Mouse (Mus musculus): Measurements from ENCODE around the gene Nol6.
A peak's percentile ranks its signal among the peaks of the same experiment; 100 is the strongest.

Gene Nol6

DNA sequence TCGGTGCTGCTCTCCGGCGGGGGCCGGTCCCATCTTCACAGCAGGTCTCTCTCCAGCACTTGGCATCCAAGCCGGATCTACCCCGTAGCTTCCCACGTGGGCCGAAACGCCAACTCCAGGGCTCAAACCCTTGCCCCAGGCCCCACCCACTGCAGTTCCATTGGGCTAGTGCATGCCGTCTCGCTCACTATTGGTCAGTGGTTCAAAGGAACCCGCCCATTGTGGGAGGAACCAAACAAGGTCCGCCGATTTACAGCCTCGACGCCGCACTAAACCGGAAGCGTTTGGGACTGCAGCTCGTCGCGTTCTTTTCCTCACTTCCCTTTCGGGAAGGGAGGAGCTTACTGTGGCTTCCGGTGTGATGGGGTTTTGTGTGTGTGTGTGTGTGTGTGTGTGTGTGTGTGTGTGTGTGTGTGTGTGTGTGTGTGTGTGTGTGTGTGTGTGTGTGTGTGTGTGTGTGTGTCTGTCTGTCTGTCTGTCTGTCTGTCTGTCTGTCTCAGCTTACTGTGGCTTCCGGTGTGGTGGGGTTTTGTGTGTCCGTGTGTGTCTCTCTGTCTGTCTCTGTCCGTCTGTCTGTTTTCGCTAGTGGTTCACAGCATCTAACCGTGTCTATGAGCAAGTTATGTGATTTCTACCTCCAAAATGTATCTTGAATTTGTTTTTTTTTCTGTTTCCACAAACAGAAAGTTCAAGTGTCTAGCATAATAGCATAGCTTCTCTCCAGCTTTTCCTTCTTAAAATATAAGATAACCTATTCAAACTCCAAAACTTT lies at the start of gene Nol6:
Nol6 (minus strand) TSS at position 276 of the 772 bp plus-strand sequence.
- peak; percentile 98 for DNase-seq (ENCODE audit: low spot score)

GRCm38 (mm10) chr4:41170970-41171369 lies 46.7 kb upstream of the Nol6 start:
- no peak for DNase-seq (ENCODE audit: low spot score)

DNA sequence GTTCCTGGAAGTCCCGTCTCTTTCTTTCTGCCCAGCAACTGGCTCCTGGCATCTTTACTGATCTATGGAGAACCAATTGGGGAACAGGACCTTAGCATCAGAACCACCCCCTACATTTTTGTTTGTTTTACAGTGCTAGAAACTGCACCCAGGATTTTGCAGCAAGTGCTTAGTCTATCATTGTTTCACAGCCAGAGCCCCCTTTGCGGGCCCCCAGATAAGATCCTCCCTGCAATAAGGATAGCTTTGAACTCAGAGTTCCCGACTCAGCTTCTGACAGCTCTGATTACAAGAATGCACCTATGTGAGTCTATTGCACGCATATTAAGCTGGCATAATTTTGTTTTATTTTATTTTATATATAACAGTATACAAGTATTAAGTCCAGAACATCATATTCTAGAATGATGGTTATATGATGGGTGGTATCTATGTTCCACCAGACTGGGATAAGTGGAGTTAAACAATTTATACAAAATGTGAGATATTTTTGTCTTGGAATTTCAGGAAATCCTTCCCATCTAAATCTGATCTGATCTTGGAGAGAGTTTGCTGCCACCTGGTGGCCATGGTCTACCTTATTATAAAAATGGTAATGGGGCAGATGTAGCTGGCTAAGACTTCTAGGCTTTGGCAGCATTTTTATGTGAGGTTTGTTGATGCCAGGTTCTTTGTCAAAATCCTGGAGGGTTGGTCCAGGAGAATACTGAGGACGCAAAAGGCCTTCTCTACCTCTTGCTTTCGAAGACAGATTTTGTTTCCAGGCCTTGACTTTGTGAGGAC lies 41.6 kb upstream of the Nol6 start:
- peak; percentile 93 for DNase-seq (ENCODE audit: low spot score)

DNA sequence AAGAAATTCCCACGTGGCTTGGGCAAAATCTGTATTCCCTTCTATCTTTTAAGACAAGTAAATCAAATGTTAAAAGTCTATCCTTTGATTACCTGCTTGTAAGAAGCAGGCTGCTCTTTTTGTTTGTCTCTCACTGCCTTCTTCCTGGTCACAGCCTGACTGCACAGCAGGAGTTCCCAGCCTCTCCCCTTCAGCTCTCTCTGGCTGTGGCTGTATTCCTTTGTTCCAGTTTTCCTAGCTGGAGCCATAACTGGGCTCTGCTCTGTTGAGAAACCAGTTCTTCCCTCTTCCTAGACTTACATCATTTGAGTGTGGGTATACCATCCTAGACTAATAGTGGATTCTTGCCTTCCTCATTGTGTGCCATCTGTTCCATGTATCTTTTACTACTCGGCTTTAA lies 40.7 kb upstream of the Nol6 start:
- DNase-seq (ENCODE audit: low spot score): peak; percentile 5

DNA sequence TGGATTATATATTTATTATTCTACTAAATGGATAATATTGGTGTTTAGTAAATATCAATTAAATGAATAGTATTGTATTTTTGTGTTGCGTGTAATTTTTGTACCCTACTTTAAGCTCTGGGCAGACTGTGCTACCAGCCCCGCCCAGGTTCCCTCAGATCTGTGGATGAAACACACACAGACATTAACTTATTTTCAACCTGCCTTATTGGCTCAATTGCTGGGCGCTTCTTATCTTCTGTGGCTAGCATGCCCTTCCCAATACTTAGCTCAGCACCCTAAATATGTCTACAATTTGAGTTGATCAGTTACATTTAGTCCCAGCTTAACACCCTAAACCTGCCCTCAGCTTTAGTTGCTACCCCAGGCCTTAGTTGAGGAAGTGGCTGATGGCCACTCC lies 37.0 kb upstream of the Nol6 start:
- no peak for DNase-seq (ENCODE audit: low spot score)

DNA sequence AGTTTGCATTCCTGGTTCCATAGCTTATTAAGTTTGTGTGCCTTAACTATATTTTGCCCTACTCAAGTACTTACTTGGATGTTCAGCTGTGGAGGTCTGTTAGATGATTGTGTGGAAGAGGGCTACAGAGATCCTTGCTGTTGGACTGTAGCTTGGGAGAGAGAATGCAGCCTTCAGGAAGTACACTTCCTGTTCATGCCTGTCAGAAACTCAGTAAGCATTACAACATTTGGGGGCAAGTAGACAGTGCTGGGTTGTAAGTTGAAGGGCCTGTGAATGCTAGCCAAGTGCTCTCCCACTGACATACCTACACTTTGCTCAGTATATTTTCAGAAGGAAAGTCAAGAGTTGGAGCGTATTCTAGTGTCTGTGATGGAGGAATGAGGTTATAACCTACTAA lies 34.0 kb upstream of the Nol6 start:
- DNase-seq (ENCODE audit: low spot score): no peak

DNA sequence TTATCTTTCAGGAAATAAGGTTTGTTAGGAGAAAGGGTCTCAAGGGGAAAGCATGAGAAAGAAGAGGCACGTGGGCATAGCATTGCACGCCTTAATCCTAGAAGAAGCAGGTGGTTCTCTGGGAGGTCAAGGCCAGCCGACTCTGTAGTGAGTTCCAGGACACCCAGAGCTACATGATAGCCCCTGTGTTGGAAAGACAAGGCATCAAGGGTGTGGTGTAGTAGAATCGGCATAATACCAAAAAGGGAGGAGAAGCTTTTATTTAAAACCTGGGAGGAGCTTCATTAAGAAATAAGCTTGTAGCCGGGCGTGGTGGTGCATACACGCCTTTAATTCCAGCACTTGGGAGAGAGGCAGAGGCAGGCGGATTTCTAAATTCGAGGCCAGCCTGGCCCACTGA lies 32.7 kb upstream of the Nol6 start:
- no peak for DNase-seq (ENCODE audit: low spot score)

- DNase-seq (ENCODE audit: low spot score): no peak
Observed at GRCm38 (mm10) chr4:41153146-41153545, 28.9 kb upstream of the Nol6 start.

DNA sequence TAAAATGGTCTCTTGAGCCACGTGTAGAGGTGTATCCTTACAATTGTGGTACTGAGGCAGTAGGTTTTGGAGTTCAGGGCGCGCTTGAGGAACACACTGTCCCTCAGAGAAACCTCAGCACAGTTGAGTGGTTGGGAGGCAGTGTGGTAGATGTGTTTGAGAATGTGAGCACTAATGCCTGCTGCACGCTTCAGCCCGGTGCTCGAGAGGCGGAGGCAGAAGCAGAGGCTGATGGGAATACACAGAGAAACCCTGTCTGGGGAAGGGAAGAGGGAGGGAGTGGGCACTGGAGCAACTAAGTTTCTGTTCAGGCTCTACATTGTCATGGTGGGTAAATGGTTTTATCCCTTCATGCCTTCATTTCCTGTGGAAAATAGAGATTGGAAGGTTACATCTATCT lies 26.9 kb upstream of the Nol6 start:
- DNase-seq (ENCODE audit: low spot score): no peak

- no peak for DNase-seq (ENCODE audit: low spot score)
Observed at GRCm38 (mm10) chr4:41149891-41150290, 25.6 kb upstream of the Nol6 start.

GRCm38 (mm10) chr4:41142601-41143000 lies 18.3 kb upstream of the Nol6 start:
- no peak for DNase-seq (ENCODE audit: low spot score)

- DNase-seq (ENCODE audit: low spot score): no peak
Observed at GRCm38 (mm10) chr4:41140174-41140875, 16.1 kb upstream of the Nol6 start.

- peak; percentile 18 for DNase-seq (ENCODE audit: low spot score)
Observed at GRCm38 (mm10) chr4:41136811-41137210, 12.6 kb upstream of the Nol6 start.

- DNase-seq (ENCODE audit: low spot score): peak; percentile 59
Observed at GRCm38 (mm10) chr4:41136454-41136805, 12.2 kb upstream of the Nol6 start.

DNA sequence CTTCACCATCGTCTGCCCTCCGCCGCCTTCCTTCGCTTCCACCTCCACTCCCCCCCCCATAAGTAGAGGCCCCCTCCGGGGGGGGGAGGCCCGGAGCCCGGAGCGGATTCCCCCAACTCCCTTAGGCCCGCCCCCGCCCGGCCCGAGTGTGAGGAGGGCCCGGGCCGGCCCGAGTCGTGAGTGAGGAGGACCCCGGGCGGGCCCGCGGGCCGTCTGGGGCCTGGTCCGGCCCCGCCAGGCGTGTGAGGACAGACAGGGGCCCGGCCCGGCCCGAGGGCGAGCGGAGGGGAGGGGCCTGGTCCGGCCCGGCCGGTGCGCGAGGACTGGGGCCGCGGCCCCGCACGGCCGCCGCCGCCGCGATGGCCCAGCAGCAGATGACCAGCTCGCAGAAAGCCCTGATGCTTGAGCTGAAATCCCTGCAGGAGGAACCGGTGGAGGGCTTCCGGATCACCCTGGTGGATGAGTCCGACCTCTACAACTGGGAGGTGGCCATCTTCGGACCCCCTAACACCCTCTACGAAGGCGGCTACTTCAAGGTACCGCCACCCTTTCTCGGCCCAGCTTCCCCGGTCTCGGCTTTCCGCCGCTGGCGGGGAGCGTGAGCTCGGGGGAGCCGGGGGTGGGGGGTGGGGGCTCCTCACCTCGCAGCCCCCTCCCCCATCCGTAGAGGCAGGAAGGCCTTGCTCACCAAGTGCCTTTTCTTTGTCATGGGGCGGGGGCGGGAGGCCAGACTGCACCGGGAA lies 11.6 kb upstream of the Nol6 start, which contains the start of gene Ube2r2:
Ube2r2 (plus strand) TSS at position 33 of the 743 bp plus-strand sequence.
- DNase-seq (ENCODE audit: low spot score): peak; percentile 73

GRCm38 (mm10) chr4:41134935-41135710 lies 10.9 kb upstream of the Nol6 start:
- DNase-seq (ENCODE audit: low spot score): peak; percentile 85

GRCm38 (mm10) chr4:41133529-41134291 lies 9.5 kb upstream of the Nol6 start:
- no peak for DNase-seq (ENCODE audit: low spot score)

DNA sequence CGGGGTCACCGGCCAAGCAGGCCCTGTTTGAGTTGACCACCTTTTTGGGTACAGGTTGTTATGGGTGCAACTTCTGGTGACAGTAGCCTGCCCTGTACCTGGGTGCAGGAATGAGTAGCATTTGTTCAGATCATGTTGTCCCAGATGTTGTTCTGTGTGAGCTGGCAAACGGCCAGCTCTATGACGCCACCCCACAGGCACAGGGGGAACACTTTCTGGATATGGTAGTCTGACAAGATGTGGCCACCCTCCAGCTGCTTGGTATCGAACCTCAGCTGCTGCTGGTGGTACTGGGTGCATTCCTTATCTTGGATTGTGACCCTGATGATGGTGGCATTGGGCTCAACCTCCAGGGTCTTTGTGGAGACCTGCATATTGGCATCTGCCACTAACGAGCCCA lies 8.2 kb upstream of the Nol6 start:
- no peak for DNase-seq (ENCODE audit: low spot score)

- DNase-seq (ENCODE audit: low spot score): no peak
Observed at GRCm38 (mm10) chr4:41129836-41130235, 5.6 kb upstream of the Nol6 start.

DNA sequence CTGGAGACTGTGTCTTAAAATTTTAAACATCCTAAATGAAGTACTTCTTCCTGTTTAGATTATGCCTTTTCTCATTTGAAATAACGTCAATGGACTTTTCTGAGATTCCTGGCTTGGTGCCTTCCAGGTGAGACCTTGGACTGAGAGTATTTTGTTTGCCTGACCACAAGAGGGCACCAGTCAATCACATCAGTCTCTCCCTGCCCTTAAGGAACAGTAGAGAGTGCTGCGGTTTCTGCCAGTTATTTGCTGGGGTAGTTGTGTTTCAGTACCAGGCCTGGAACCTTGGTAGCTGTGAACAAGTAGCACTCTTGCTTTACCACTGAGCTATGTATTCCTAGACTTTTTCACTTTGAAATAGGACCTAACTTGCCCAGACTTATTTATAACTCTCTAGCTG lies 5.2 kb upstream of the Nol6 start:
- peak; percentile 82 for DNase-seq (ENCODE audit: low spot score)

Measured in retina, embryonic 14.5 days (tissue).